Mouse (Mus musculus) thymus, adult 2 months (tissue): ENCODE measurements around the gene Cct8. TPM values are rescaled to one million over a fixed set of nuclear protein-coding genes. Genes with fewer than 3 reads are reported as not detected.

ENCODE experiments used
- DNase-seq: peaks from one replicate; pipeline ENCODE4 v3.0.0; 2021
- H3K27ac ChIP-seq: fragments of 200-500 bp; 2 replicates; pipeline ENCODE4 v1.5.1; 2012; ENCODE audit warnings: low read length, control low read depth; ENCODE audit not compliant: control insufficient read depth, insufficient read depth
- H3K27me3 ChIP-seq: fragments of 200-500 bp; 2 replicates; pipeline ENCODE4 v1.6.1; 2012; ENCODE audit warnings: mild to moderate bottlenecking, low read length, moderate library complexity, mixed read lengths; ENCODE audit not compliant: control insufficient read depth, insufficient read depth
- H3K36me3 ChIP-seq: fragments of 200-500 bp; 2 replicates; pipeline ENCODE4 v1.6.1; 2012; ENCODE audit warnings: mild to moderate bottlenecking, low read length, moderate library complexity; ENCODE audit not compliant: control insufficient read depth, insufficient read depth
- H3K4me1 ChIP-seq: fragments of 200-500 bp; replicated peaks from 2 replicates; pipeline ENCODE4 v1.6.1; 2012; ENCODE audit warnings: low read length; ENCODE audit not compliant: control insufficient read depth, insufficient read depth
- H3K4me3 ChIP-seq: fragments of 200-500 bp; 2 replicates; pipeline ENCODE4 v1.5.1; 2012; ENCODE audit warnings: mild to moderate bottlenecking, low read length, control low read depth, moderate library complexity; ENCODE audit not compliant: control insufficient read depth, insufficient read depth
- CTCF ChIP-seq: fragments of 200-500 bp; IDR thresholded peaks from 2 replicates; pipeline ENCODE4 v1.5.1; 2012; ENCODE audit warnings: mild to moderate bottlenecking, control low read depth, low read length, moderate library complexity, borderline replicate concordance; ENCODE audit not compliant: control insufficient read depth, poor library complexity, insufficient read depth; ENCODE audit errors: extremely low read depth
- POLR2A ChIP-seq: fragments of 200-500 bp; IDR thresholded peaks from 2 replicates; pipeline ENCODE4 v1.6.1; 2012; ENCODE audit warnings: mild to moderate bottlenecking, low read length, control low read depth, moderate library complexity; ENCODE audit not compliant: control insufficient read depth, poor library complexity, insufficient read depth; ENCODE audit errors: extremely low read depth
- WGBS: fragments of 180-500 bp; shearing (Covaris S2); methylation state at CpG from one replicate; pipeline ENCODE4 v1.1.7; 2018; 5-methylcytosine and 5-hydroxymethylcytosine counted together
- polyA plus RNA-seq: library from polyadenylated mRNA; depleted of rRNA; stranded (reverse); fragments of >200 nt; gene quantifications from 2 replicates; pipeline ENCODE4 v1.2.3, GENCODE M21; 2012; rRNA removed

Cct8 gene
- 36.1 and 37.7 TPM in 2 replicates for polyA plus RNA-seq

DNA sequence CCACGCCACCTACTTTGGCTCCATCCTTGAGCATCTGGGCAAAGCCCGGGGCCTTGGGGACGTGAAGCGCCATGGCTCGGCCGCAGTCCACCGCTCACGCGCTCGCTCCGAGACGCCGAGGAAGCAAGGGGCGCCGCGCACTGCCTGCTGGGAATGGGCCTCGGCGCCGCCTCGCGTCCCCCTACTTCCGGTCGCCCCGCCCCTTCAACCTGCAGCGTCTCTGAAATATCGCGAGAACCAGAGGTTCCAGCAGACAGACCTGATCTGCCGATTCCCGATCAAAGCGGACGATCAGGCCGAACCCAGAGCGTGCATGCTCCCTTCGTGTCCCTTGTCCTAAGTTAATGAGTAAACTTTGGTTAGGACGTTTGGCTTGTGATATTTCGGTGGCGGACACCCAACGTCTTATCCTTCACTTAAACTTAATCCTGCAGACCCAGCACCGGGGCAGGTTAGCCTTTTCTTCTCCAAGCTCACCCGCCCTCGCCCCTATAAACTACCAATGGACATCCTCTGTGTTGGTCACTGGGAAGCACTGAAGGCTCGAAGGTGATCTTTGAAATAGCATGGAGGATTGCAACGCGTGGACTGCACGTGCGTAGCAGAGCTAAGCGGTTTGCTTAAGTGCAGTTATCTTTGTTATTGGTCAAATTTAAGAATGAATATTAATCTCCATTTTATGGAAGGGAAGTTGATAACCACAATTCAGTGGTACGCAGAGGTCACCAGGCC, at the start of gene Cct8:
TSS of gene Cct8 (minus strand) at position 158 of the 732 bp plus-strand sequence.
- H3K27me3 ChIP-seq, result no peaks in the 10 kb centered on the region
- under 1% methylated on average over 48 of the region's 48 CpGs for WGBS
- H3K4me3 ChIP-seq, result peak within 1 kb of the TSS; percentile 85
- TF ChIP-seq POLR2A (peak; percentile 67; the same call in 1 of the 2 replicates), CTCF (no peak)
- H3K4me1 ChIP-seq, result peaks cover 5% of the 10 kb centered on the region
- DNase-seq, result peak; percentile 97
- peak within 1 kb of the TSS; percentile 4; the same call in 1 of the 2 replicates for H3K27ac ChIP-seq
- H3K36me3 ChIP-seq, result peaks cover 22% of the 10 kb centered on the region

DNA sequence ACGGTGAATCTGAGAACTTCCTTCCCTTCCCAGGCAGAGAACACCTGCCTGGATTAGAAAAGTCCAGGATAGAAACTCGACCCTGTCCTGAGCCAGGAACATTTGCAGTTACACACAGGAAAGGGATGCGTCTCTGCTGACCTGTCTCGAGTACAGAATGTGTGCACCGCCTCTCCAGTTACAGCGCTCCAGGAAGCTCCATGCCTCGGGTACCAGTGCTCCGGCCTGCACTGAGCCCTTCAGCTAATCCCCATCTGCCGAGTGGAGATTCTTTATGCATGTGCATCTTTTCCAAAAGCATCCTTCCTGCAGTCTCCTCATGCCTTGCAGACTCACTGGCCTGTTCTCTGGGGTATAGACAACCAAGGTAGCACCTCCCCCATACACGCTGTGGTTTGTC, 33.1 kb upstream of the Cct8 start:
- 72% methylated on average over 10 of the region's 10 CpGs for WGBS
- no peak overlapping the region for H3K27ac ChIP-seq
- no peak overlapping the region for H3K4me3 ChIP-seq
- no peak for TF ChIP-seq POLR2A
- no peak for TF ChIP-seq CTCF
- DNase-seq, result no peak
- H3K4me1 ChIP-seq, result no peaks in the 10 kb centered on the region
- H3K27me3 ChIP-seq, result no peaks in the 10 kb centered on the region
- no peaks in the 10 kb centered on the region for H3K36me3 ChIP-seq

DNA sequence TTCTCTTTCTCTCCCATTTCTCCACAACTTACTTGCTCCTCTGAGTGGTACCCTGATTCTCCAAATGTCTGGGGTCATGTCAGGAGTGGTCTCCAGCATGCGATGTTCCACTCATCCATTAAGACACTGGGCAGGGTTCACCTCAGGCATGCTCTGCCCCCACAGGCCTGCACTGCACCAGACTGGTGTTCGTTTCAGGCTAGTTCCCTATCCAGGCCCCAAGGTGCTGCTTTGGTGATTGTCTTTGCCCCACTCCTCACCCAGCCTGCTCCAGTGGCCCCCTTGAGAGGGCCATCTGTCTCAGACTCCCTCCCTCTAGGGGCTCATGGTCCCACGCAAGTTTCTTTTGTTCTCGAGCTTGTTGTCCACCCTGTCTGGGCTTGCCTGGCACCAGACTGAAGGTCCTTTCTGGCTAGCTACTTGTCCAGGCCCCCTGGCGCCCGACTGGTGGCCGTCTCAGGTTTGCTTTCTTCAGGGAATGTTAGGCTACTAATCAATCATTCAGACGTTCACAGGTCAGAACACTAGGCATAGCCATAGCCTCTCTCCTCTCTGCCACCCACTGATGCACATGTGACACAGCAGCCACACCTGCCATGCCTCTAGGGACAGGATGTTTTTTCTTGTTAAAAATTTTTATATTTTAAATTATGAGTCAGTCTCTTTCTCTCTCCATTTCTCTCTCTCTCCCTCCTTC, 32.0 kb upstream of the Cct8 start:
- Histone ChIP-seq H3K36me3 (no peaks in the 10 kb centered on the region), H3K4me1 (no peaks in the 10 kb centered on the region), H3K27me3 (no peaks in the 10 kb centered on the region), H3K27ac (no peak overlapping the region), H3K4me3 (no peak overlapping the region)
- TF ChIP-seq POLR2A (no peak), CTCF (no peak)
- DNase-seq, result no peak
- WGBS, result 82% methylated on average over 8 of the region's 8 CpGs

DNA sequence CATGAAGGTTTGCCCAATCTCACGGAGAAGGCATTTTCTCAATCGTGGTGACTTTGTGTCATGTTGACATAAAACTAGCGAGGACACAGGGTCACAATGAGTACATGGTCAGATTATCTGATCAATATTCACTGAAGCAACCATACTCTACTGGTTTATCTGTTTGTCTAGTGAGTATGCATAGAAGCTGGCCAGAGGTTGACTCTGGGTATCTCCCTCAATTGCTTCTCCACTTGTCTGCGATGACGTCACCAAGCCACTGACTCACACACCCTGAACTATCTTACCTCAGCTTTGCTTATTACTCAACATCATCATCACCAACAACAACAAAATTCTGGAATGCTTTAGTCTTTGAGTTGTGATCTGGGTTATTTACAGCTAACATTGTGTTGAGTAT, 28.6 kb upstream of the Cct8 start:
- no peak for DNase-seq
- TF ChIP-seq CTCF, result no peak
- no peak for TF ChIP-seq POLR2A
- WGBS, result 94% methylated on average over 5 of the region's 5 CpGs

DNA sequence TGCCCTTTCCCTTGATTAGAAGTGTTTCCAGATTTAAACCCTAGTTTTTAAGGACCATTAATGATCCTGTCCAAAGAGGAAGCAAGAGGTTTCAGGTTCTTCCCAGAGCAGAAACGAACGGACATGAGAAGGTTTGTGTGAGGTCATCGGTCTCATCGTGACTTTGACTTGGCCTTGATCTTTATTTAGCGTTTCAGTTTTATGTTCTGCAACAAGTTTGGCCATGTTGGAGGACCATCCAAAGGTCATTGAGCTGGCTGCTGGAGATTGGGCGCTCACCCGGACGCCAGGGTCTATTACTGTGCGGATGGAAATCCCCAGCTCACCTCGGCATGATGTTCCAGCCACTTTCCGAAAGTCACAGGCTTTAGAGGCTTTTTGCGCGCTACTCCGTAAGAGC, 16.7 kb upstream of the Cct8 start:
- WGBS, result 94% methylated on average over 14 of the region's 14 CpGs
- Histone ChIP-seq H3K4me3 (no peak overlapping the region), H3K27ac (no peak overlapping the region), H3K27me3 (no peaks in the 10 kb centered on the region), H3K36me3 (no peaks in the 10 kb centered on the region), H3K4me1 (no peaks in the 10 kb centered on the region)
- no peak for DNase-seq
- no peak for TF ChIP-seq CTCF
- TF ChIP-seq POLR2A, result no peak

More for the DNA sequence above, 28.6 kb upstream of the Cct8 start:
- Histone ChIP-seq H3K36me3 (no peaks in the 10 kb centered on the region), H3K27ac (no peak overlapping the region), H3K27me3 (no peaks in the 10 kb centered on the region), H3K4me3 (no peak overlapping the region), H3K4me1 (no peaks in the 10 kb centered on the region)

DNA sequence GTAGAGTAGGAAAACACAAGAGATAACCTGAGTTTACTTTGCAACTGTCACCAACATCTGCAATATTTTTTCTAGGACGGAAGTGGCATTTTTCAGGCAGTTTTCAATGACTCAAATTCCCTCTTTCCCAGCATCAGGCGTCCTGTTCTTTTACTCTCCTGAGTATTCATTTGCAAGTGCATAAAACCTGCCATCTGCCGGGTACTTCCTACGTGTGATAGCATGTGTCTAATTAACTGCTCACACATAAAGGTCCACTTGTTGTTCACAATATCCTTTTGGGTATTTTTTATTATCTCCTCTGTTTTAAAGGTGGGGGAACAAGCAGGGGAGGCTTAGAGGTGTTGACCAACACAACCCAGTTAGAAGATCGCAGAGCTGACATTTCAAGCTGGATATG, 16.0 kb upstream of the Cct8 start:
- 87% methylated on average over 5 of the region's 5 CpGs for WGBS
- no peak for TF ChIP-seq POLR2A
- no peak for TF ChIP-seq CTCF

More for the DNA sequence above, 16.0 kb upstream of the Cct8 start:
- DNase-seq, result no peak
- no peaks in the 10 kb centered on the region for H3K36me3 ChIP-seq
- no peak overlapping the region for H3K27ac ChIP-seq
- no peaks in the 10 kb centered on the region for H3K4me1 ChIP-seq
- H3K4me3 ChIP-seq, result no peak overlapping the region
- no peaks in the 10 kb centered on the region for H3K27me3 ChIP-seq
